Mouse (Mus musculus): ENCODE measurements around the gene Gm13694.

- TF ChIP-seq HCFC1 (IDR thresholded peaks at IDR 0.05; ENCODE audit: borderline replicate concordance, insufficient read depth, low read length) (no peak), ZNF384 (IDR thresholded peaks at IDR 0.05; ENCODE audit: low read depth, low read length) (no peak)
Measured at GRCm38 (mm10) chr2:84023319-84023718, 44.6 kb downstream of the Gm13694 start.

Data from ES-E14 (cell line).